Mouse (Mus musculus) MEL (cell line): ENCODE results near the gene Inpp4b. TPM values are rescaled to one million over a fixed set of nuclear protein-coding genes. Genes with fewer than 3 reads are reported as not detected.

ENCODE experiments used
- DNase-seq: peaks from one replicate; pipeline ENCODE4 v3.0.0; 2011; ENCODE audit warnings: low read depth, low spot score
- H3K27ac ChIP-seq: 2 replicates; pipeline ENCODE4 v1.5.1; 2012; ENCODE audit warnings: low read depth, mild to moderate bottlenecking, control low read depth, low read length, moderate library complexity; ENCODE audit not compliant: control insufficient read depth
- H3K27me3 ChIP-seq, 2 experiments: fragments of 150-350 bp in 1 of 2; sonication (generic) in 1 of 2; 2 replicates each; pipeline ENCODE4 v1.6.1; 2012; ENCODE audit warnings: low read length in 2 of 2, mild to moderate bottlenecking in 2 of 2, improper control_type of control experiment in 1 of 2, moderate library complexity in 1 of 2; ENCODE audit not compliant: insufficient read depth in 2 of 2, control insufficient read depth in 1 of 2
- H3K36me3 ChIP-seq, 2 experiments: 2 replicates each; pipeline ENCODE4 v1.6.1; 2012 to 2014; ENCODE audit warnings: low read length in 2 of 2, improper control_type of control experiment in 1 of 2, inconsistent platforms in 1 of 2, mild to moderate bottlenecking in 1 of 2; ENCODE audit not compliant: insufficient read depth in 2 of 2, control insufficient read depth in 1 of 2
- H3K4me1 ChIP-seq, 2 experiments: fragments of 150-350 bp in 1 of 2; sonication (generic) in 1 of 2; 2 replicates each; pipeline ENCODE4 v1.6.1; 2012; ENCODE audit warnings: low read length in 2 of 2, improper control_type of control experiment in 1 of 2, mild to moderate bottlenecking in 1 of 2; ENCODE audit not compliant: insufficient read depth in 2 of 2, control insufficient read depth in 1 of 2
- H3K4me3 ChIP-seq, 2 experiments: fragments of 150-350 bp in 1 of 2; sonication (generic) in 1 of 2; 2 replicates each; pipeline ENCODE4 v1.5.1; 2012; ENCODE audit warnings: low read depth in 2 of 2, low read length in 2 of 2, mild to moderate bottlenecking in 2 of 2, moderate library complexity in 2 of 2, control low read depth in 1 of 2, improper control_type of control experiment in 1 of 2; ENCODE audit not compliant: control insufficient read depth in 1 of 2, insufficient read depth in 1 of 2
- H3K79me2 ChIP-seq: 2 replicates; pipeline ENCODE4 v1.6.1; 2012; ENCODE audit warnings: mild to moderate bottlenecking, low read length, moderate library complexity; ENCODE audit not compliant: control insufficient read depth, poor library complexity, insufficient read depth
- H3K9ac ChIP-seq: 2 replicates; pipeline ENCODE4 v1.6.1; 2012; ENCODE audit warnings: low read depth, mild to moderate bottlenecking, control low read depth, low read length, moderate library complexity; ENCODE audit not compliant: control insufficient read depth, poor library complexity, severe bottlenecking
- H3K9me3 ChIP-seq: fragments of 150-350 bp; sonication (generic); replicated peaks from 2 replicates; pipeline ENCODE4 v1.6.1; 2012; ENCODE audit warnings: mild to moderate bottlenecking, low read length, improper control_type of control experiment, moderate library complexity; ENCODE audit not compliant: insufficient read depth
- CTCF ChIP-seq, 3 experiments: IDR thresholded peaks in 2 of 3; conservative IDR thresholded peaks in 1 of 3; 2 replicates each; pipeline ENCODE4 v1.5.1; 2011 to 2012; ENCODE audit warnings: low read length in 3 of 3, low read depth in 2 of 3, mild to moderate bottlenecking in 2 of 3, improper control_type of control experiment in 1 of 3, inconsistent platforms in 1 of 3, mixed read lengths in 1 of 3, moderate library complexity in 1 of 3; ENCODE audit not compliant: control insufficient read depth in 1 of 3, insufficient read depth in 1 of 3, poor library complexity in 1 of 3, severe bottlenecking in 1 of 3
- ELF1 ChIP-seq: IDR thresholded peaks from 2 replicates; pipeline ENCODE4 v1.6.1; 2014; ENCODE audit warnings: low read depth, mild to moderate bottlenecking, inconsistent platforms, low read length, improper control_type of control experiment, moderate library complexity
- EP300 ChIP-seq, 2 experiments: IDR thresholded peaks; 2 replicates each; pipeline ENCODE4 v1.6.1; 2011; ENCODE audit warnings: improper control_type of control experiment in 2 of 2, low read length in 2 of 2, low read depth in 1 of 2, mild to moderate bottlenecking in 1 of 2
- GATA1 ChIP-seq: IDR thresholded peaks from 2 replicates; pipeline ENCODE4 v1.6.1; 2011; ENCODE audit warnings: low read depth, low read length, improper control_type of control experiment
- JUND ChIP-seq: IDR thresholded peaks from 2 replicates; pipeline ENCODE4 v1.6.1; 2011; ENCODE audit warnings: low read depth, mild to moderate bottlenecking, improper control_type of control experiment, low read length
- KAT2A ChIP-seq: conservative IDR thresholded peaks from 2 replicates; pipeline ENCODE4 v1.6.1; 2012; ENCODE audit warnings: low read depth, low read length, improper control_type of control experiment, inconsistent platforms
- MAZ ChIP-seq: IDR thresholded peaks from 2 replicates; pipeline ENCODE4 v1.6.1; 2012; ENCODE audit warnings: low read depth, mild to moderate bottlenecking, inconsistent platforms, low read length, improper control_type of control experiment
- POLR2A ChIP-seq, 2 experiments: IDR thresholded peaks; 2 replicates each; pipeline ENCODE4 v1.6.1; 2011 to 2012; ENCODE audit warnings: low read length in 2 of 2, mild to moderate bottlenecking in 2 of 2, control low read depth in 1 of 2, improper control_type of control experiment in 1 of 2, low read depth in 1 of 2, moderate library complexity in 1 of 2; ENCODE audit not compliant: control insufficient read depth in 1 of 2, insufficient read depth in 1 of 2, poor library complexity in 1 of 2
- SIN3A ChIP-seq: IDR thresholded peaks from 2 replicates; pipeline ENCODE4 v1.6.1; 2012; ENCODE audit warnings: low read length, improper control_type of control experiment, inconsistent platforms
- TAL1 ChIP-seq: IDR thresholded peaks from 2 replicates; pipeline ENCODE4 v1.6.1; 2012; ENCODE audit warnings: mild to moderate bottlenecking, inconsistent platforms, low read length, moderate library complexity, mixed read lengths
- TCF12 ChIP-seq: IDR thresholded peaks from 2 replicates; pipeline ENCODE4 v1.6.1; 2014; ENCODE audit warnings: low read depth, mild to moderate bottlenecking, inconsistent platforms, low read length, improper control_type of control experiment, moderate library complexity
- USF1 ChIP-seq: IDR thresholded peaks from 2 replicates; pipeline ENCODE4 v1.6.1; 2014; ENCODE audit warnings: low read depth, mild to moderate bottlenecking, inconsistent platforms, low read length, improper control_type of control experiment, moderate library complexity
- USF2 ChIP-seq, 2 experiments: IDR thresholded peaks; 2 replicates each; pipeline ENCODE4 v1.6.1; 2011 to 2012; ENCODE audit warnings: improper control_type of control experiment in 2 of 2, low read length in 2 of 2, borderline replicate concordance in 1 of 2, inconsistent platforms in 1 of 2, low read depth in 1 of 2, mild to moderate bottlenecking in 1 of 2; ENCODE audit not compliant: insufficient read depth in 1 of 2
- ZC3H11A ChIP-seq: IDR thresholded peaks from 2 replicates; pipeline ENCODE4 v1.6.1; 2012; ENCODE audit warnings: low read depth, mild to moderate bottlenecking, inconsistent platforms, low read length, improper control_type of control experiment
- polyA plus RNA-seq, 2 experiments: library from polyadenylated mRNA; stranded (reverse) in 1 of 2; unstranded in 1 of 2; fragments of >175 nt in 1 of 2; fragments of >200 nt in 1 of 2; gene quantifications; 2 replicates each; pipeline versions ENCODE4 v1.2.1 to v1.2.4; 2012; ENCODE audit warnings: low replicate concordance in 2 of 2, low read depth in 1 of 2; ENCODE audit not compliant: insufficient read length in 2 of 2, insufficient read depth in 1 of 2, missing spikeins in 1 of 2
- total RNA-seq: library from RNA; depleted of rRNA; stranded (reverse); fragments of 300-350 nt; gene quantifications from 2 replicates; pipeline ENCODE4 v1.2.3, GENCODE M21; 2012

The Inpp4b gene
- total and polyA plus RNA-seq, 3 experiments: 12.3 to 26.9 (median 13.6) TPM

GRCm38 (mm10) chr8:81840512-81840911 is 498.2 kb downstream of the Inpp4b start:
- Histone ChIP-seq H3K27ac (no peak overlapping the region), H3K4me3 (no peak overlapping the region), H3K79me2 (no peaks in the 10 kb centered on the region), H3K9ac (no peak overlapping the region), H3K9me3 (no peaks in the 10 kb centered on the region), H3K4me1 (peaks cover 0 to 3% of the 10 kb centered on the region in 2 experiments; a peak in 2 of 4 replicates), H3K36me3 (peaks cover 0 to 17% of the 10 kb centered on the region in 2 experiments; a peak in 2 of 4 replicates), H3K27me3 (no peaks in the 10 kb centered on the region)
- peak; percentile 35 to 57; a peak in 3 of 4 replicates for TF ChIP-seq EP300 (IDR thresholded peaks at IDR 0.05; ENCODE audit: low read depth in 1 of 2, low read length in 2 of 2)
- peak; percentile 15; the same call in 1 of the 2 replicates for TF ChIP-seq TAL1
- TF ChIP-seq ELF1: no peak
- TF ChIP-seq GATA1: peak; percentile 17; the same call in 1 of the 2 replicates
- TF ChIP-seq JUND: no peak
- peak; percentile 24 for DNase-seq

GRCm38 (mm10) chr8:81844104-81844982 is 502.0 kb downstream of the Inpp4b start:
- peaks cover 0 to 17% of the 10 kb centered on the region in 2 experiments; a peak in 3 of 4 replicates for H3K36me3 ChIP-seq
- H3K9ac ChIP-seq: no peak overlapping the region
- no peaks in the 10 kb centered on the region for H3K79me2 ChIP-seq
- no peak overlapping the region for H3K4me3 ChIP-seq
- no peaks in the 10 kb centered on the region for H3K9me3 ChIP-seq
- TF ChIP-seq EP300 (IDR thresholded peaks at IDR 0.05; ENCODE audit: low read depth in 1 of 2, low read length in 2 of 2) (no peak), ZC3H11A (no peak), USF2 (IDR thresholded peaks at IDR 0.05; ENCODE audit: borderline replicate concordance in 1 of 2, insufficient read depth in 1 of 2, low read depth in 1 of 2, low read length in 2 of 2) (no peak), GATA1 (no peak), CTCF (IDR thresholded peaks at IDR 0.05 in 2 of 3, conservative IDR thresholded peaks at IDR 0.05 in 1 of 3; ENCODE audit: control insufficient read depth in 1 of 3, insufficient read depth in 1 of 3, low read depth in 2 of 3, low read length in 3 of 3, poor library complexity in 1 of 3, severe bottlenecking in 1 of 3) (no peak), MAZ (no peak), KAT2A (no peak), TCF12 (no peak), SIN3A (no peak), ELF1 (no peak), USF1 (no peak), POLR2A (IDR thresholded peaks at IDR 0.05; ENCODE audit: control insufficient read depth in 1 of 2, insufficient read depth in 1 of 2, low read depth in 1 of 2, low read length in 2 of 2, poor library complexity in 1 of 2) (no peak)
- no peaks in the 10 kb centered on the region for H3K27me3 ChIP-seq
- no peak for DNase-seq
- peaks cover 0 to 3% of the 10 kb centered on the region in 2 experiments; a peak in 2 of 4 replicates for H3K4me1 ChIP-seq
- no peak overlapping the region for H3K27ac ChIP-seq
